Mouse (Mus musculus): ENCODE results near the gene Fhl3.

Fhl3 gene

GRCm38 (mm10) chr4:124700248-124700971 is at the start of gene Fhl3:
TSS of gene Fhl3 (plus strand) at chr4:124700701.
- peak; percentile 81 for DNase-seq (ENCODE audit: low read depth, low spot score)

DNA sequence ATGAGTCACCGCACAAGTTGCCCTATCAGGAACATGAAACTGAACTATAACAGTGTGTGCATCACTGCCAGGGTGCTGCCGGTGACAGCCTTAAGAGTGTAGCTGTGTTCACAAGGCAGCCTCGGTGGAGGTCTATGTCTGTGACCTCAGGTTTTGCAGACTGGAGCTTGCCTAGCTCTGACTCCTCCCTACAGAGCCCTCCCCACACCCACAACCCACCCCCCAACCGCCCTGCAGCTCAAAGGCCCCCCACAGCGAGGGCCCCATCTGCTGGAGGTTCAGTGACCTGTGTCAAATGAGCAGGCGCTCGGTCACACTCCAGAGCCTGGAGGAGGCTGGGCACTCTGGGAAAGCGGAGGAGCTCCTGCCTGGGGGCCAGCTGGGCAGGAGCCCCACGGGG is 47.6 kb upstream of the Fhl3 start:
- peak; percentile 70 for DNase-seq (ENCODE audit: low read depth, low spot score)

GRCm38 (mm10) chr4:124656518-124656853 is 44.0 kb upstream of the Fhl3 start, which contains the start of gene Pou3f1:
TSS of gene Pou3f1 (plus strand) at chr4:124656807.
- no peak for DNase-seq (ENCODE audit: low read depth, low spot score)

DNA sequence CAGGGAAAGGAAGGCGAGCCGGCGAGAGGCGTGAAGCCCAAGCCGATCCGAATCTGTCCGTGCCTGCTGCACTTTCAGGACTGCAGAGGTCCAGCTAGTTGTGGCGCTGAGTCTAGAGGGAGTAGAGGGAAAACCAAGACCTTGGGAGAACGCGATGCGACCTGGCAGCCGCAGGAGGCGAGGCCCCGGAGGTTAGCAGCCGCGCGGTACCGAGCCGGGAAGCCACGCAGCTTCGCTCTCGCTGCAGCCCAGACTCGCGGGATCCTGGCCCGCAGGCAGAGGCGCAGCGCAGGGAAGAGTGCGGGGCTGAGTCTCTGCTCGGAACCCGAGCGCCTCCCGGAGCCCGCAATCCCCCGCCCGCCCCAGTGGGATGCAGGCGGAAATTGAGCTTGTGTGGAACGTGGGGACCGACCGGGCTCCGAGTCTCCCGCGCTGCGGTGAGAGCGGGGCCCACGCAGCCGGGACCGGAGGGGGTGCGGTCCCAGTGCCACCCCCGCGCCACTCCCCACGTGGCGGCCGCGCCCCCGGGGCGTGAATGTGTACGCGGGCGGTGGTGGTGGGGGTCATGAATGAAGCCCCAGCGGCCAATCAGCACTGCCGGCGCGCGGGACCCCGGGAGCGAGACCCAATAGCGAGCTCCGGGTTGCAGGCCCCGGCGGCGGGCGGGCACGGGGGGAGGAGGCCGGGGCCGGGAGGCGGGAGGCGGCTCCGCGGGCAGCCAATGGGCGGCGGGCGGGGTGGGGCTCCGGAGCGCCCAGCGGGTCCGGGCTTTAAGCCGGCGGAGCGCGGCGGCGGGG is 43.4 kb upstream of the Fhl3 start:
- peak; percentile 84 for DNase-seq (ENCODE audit: low read depth, low spot score)

DNA sequence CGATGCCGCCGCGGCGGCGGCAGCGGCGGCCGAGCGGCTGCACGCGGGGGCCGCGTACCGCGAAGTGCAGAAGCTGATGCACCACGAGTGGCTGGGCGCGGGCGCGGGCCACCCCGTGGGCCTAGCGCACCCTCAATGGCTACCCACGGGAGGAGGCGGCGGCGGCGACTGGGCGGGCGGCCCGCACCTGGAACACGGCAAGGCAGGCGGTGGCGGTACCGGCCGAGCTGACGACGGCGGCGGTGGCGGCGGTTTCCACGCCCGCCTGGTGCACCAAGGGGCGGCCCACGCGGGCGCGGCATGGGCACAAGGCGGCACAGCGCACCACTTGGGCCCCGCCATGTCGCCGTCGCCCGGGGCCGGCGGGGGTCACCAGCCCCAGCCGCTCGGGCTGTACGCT is 42.7 kb upstream of the Fhl3 start:
- DNase-seq (ENCODE audit: low read depth, low spot score): no peak

DNA sequence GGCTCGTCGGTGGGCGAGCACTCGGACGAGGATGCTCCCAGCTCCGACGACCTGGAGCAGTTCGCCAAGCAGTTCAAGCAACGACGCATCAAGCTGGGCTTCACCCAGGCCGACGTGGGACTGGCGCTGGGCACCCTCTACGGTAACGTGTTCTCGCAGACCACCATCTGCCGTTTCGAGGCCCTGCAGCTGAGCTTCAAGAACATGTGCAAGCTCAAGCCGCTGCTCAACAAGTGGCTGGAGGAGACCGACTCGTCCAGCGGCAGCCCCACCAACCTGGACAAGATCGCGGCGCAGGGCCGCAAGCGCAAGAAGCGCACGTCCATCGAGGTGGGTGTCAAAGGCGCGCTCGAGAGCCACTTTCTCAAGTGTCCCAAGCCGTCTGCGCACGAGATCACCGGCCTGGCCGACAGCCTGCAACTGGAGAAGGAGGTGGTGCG is 42.1 kb upstream of the Fhl3 start:
- no peak for DNase-seq (ENCODE audit: low read depth, low spot score)

- no peak for DNase-seq (ENCODE audit: low read depth, low spot score)
Observed at GRCm38 (mm10) chr4:124659251-124660217, 41.0 kb upstream of the Fhl3 start.

- no peak for DNase-seq (ENCODE audit: low read depth, low spot score)
Observed at GRCm38 (mm10) chr4:124660603-124661002, 39.9 kb upstream of the Fhl3 start.

DNA sequence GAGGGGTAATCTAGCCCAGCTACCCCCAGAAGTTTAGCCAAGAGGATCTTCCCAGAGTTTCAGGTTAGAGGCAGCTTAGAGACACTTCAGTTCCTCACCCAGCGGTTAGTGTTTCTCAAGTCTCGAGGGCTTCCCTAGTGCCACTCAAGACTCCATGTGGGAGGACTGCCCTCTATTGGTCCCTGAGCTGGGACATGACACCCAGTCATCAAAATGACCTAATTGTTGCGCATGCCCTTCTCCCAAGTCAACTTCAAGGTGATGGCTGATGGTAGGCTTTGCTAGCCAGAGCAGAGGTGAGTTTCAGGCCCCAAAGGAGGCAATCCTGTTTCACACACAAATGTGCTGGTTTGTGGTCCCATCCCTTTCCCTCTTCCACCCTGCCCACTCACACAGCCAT is 37.5 kb upstream of the Fhl3 start:
- no peak for DNase-seq (ENCODE audit: low read depth, low spot score)

DNA sequence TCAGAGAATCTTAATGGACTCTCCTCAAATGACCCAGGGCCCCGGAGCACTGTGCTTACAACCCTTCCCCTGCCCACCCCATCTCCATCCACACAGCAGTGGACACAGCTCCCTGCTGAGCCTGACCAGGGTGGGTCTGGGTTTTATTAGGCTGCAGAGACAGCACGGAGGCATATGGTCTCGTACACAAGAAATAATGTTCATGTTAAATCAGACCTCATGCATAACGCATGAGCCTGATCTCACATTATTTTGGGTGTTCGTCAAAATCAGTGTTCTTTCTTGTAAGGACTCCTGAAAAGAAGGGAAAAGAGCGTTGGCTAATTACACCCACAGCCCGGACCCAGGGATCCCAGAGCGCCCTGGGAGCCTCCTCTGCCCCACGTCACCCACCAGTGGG is 36.3 kb upstream of the Fhl3 start:
- no peak for DNase-seq (ENCODE audit: low read depth, low spot score)

GRCm38 (mm10) chr4:124664604-124665003 is 35.9 kb upstream of the Fhl3 start:
- no peak for DNase-seq (ENCODE audit: low read depth, low spot score)

- DNase-seq (ENCODE audit: low read depth, low spot score): no peak
Observed at GRCm38 (mm10) chr4:124667476-124668033, 32.9 kb upstream of the Fhl3 start.

- DNase-seq (ENCODE audit: low read depth, low spot score): peak; percentile 69
Observed at GRCm38 (mm10) chr4:124668078-124668477, 32.4 kb upstream of the Fhl3 start.

- DNase-seq (ENCODE audit: low read depth, low spot score): no peak
Observed at GRCm38 (mm10) chr4:124670232-124670631, 30.3 kb upstream of the Fhl3 start.

- DNase-seq (ENCODE audit: low read depth, low spot score): no peak
Observed at GRCm38 (mm10) chr4:124671583-124671982, 28.9 kb upstream of the Fhl3 start.

GRCm38 (mm10) chr4:124672347-124673320 is 27.9 kb upstream of the Fhl3 start:
- no peak for DNase-seq (ENCODE audit: low read depth, low spot score)

GRCm38 (mm10) chr4:124674334-124675032 is 26.0 kb upstream of the Fhl3 start:
- no peak for DNase-seq (ENCODE audit: low read depth, low spot score)

DNA sequence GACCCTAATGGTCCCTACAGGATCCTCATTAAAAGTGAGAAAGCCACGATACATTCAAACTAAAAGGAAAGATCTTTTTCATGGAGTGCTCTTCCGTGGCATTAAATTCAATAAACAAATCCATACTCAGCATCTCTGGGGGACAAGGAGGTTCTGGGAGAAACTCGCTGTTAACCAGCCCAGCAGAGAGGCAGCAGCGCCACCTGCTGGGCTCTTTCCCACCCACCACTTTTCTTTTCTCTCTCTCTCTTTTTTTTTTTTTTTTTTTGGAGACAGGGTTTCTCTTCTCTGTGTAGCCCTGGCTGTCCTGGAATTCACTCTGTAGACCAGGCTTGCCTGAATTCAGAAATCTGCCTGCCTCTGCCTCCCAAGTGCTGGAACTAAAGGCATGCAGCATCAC is 25.5 kb upstream of the Fhl3 start:
- DNase-seq (ENCODE audit: low read depth, low spot score): peak; percentile 88

DNA sequence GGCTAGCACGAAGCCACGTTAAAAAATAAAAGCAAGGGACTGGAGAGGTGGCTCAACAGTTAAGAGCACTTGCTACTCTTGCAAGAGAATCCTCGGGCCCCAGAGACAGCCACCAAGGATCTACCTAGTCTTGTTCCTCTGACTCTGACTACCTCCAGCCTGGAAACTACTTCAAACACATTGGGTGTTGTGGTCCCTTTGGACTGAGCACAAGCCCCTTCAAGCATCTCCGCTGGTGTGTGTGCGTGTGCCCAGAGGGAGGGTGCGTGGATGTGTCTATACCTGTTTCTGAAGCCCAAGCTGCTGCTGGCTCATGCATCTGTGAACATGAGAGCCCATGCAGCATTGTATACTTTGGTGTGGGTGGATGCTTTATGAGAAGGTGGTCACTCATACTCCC is 24.5 kb upstream of the Fhl3 start:
- DNase-seq (ENCODE audit: low read depth, low spot score): no peak

DNA sequence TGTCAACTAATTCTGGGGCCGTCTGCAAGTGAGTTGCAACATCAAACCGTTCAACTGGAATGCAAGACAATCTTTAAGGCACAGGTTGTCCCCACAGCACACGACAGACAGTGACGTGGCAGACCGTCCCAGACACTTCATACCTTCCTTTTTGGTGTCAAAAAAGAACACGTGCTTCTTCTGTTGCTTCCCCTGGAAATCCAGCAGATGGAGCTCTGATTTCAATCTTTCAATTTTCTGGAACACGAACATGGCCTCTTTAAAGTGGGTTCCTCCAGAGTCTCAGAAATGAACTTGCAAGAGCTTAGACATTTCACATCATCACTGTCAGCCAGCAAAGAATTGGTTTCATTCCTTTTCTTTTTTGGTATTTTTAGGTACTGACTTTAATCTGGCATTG is 18.2 kb upstream of the Fhl3 start:
- no peak for DNase-seq (ENCODE audit: low read depth, low spot score)

All from mesoderm, embryonic 11.5 days (tissue).